Comparison of ENCODE assay signal across 9 mouse cellular contexts in the genomic region with DNA sequence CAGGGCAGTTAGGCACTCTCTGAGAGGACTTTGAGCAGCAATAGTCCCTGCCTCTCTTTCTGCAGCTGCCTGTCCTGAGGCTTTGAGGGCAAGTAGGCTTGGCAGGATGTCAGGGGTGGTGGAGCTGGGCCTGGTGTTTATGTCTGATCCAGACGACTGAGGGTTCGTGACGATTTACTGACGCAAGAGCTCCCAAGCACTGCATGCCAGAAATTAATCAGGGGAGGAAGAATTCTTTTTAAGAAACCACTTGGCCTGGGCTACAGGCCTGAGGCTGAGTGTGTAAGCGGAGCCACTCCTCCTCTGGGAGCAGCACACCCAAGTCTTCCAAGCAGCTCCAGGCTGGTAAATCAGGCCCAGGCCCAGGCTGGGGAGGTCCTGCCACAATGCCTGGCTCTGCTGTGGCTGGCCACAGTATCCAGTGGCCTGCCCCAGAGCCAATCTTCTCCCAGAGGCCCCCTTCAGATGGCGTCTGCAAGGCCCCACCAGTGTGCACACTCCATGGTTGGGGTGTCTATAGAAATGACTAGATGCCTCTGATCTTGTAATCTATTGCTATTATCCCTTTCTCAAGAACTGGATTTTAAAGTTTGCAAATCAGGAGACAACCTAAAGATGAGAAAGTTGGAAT.
DNase-seq lines count a peak whose midpoint lies in the region; ATAC-seq and TF ChIP-seq lines count a peak whose summit lies in the region.
"Had no signal": no experiment of that assay in that cellular context is flagged by ENCODE, and none has a peak within 500 bp of the region (broad histone marks: within the 10 kb centered on the region; RNA-seq: fewer than 3 reads in every experiment).

No protein-coding gene starts in this region.

- no peaks in the 10 kb centered on the region for H3K27me3 ChIP-seq in lung, postnatal 0 days (replicated peaks; ENCODE audit: insufficient read depth, low read length)
- H3K27me3 ChIP-seq: midbrain, embryonic 12.5 days had no signal

- 21% methylated on average over 6 of the region's 6 CpGs for WGBS in lung, postnatal 0 days

- no peak overlapping the region for H3K4me3 ChIP-seq in layer of hippocampus, adult 2 months
- H3K4me3 ChIP-seq in lung, postnatal 0 days (ENCODE audit: low read depth, low read length) = no peak overlapping the region
- H3K4me3 ChIP-seq: midbrain, embryonic 12.5 days had no signal

- TF ChIP-seq EP300 in lung, postnatal 0 days (IDR thresholded peaks at IDR 0.05) = peak; percentile 92

- peak overlapping the region; percentile 57; the same call in 1 of the 2 replicates for H3K27ac ChIP-seq in layer of hippocampus, adult 2 months
- H3K27ac ChIP-seq in lung, postnatal 0 days (ENCODE audit: low read length) = peak overlapping the region; percentile 38
- H3K27ac ChIP-seq: midbrain, embryonic 12.5 days had no signal

- 0 out of 2 replicates have a peak overlapping the region, but pooled peaks have one; percentile 4 for H3K4me2 ChIP-seq in lung, postnatal 0 days (replicated peaks; ENCODE audit: low read depth, low read length)
- H3K4me2 ChIP-seq: midbrain, embryonic 12.5 days had no signal

- H3K36me3 ChIP-seq in lung, postnatal 0 days (ENCODE audit: insufficient read depth, low read length) = no peaks in the 10 kb centered on the region
- H3K36me3 ChIP-seq: midbrain, embryonic 12.5 days had no signal

- no peak overlapping the region for H3K9ac ChIP-seq in lung, postnatal 0 days (replicated peaks; ENCODE audit: low read depth)
- H3K9ac ChIP-seq: midbrain, embryonic 12.5 days had no signal

- intact Hi-C loops in heart, postnatal 25 days (cut with DNase I) = no loop called here

- H3K4me1 ChIP-seq in lung, postnatal 0 days (ENCODE audit: insufficient read depth, low read depth, low read length) = peaks cover 20% of the 10 kb centered on the region; the same call in 1 of the 2 replicates

- no peaks in the 10 kb centered on the region for H3K9me3 ChIP-seq in lung, postnatal 0 days (ENCODE audit: low read length)
- H3K9me3 ChIP-seq: midbrain, embryonic 12.5 days had no signal

- TF ChIP-seq CTCF in layer of hippocampus, adult 2 months (conservative IDR thresholded peaks at IDR 0.05) = no peak
- TF ChIP-seq CTCF in lung, postnatal 0 days (IDR thresholded peaks at IDR 0.05) = no peak

- DNase-seq in 3134 (ENCODE audit: extremely low read depth, insufficient read length, low spot score) = peak; percentile 84
- DNase-seq in Muller cell, postnatal 12 days (ENCODE audit: inconsistent ontology term) = peak; percentile 98
- DNase-seq in forelimb bud, embryonic 11.5 days (ENCODE audit: low read depth, low spot score) = peak; percentile 28
- DNase-seq in heart, postnatal 25 days (ENCODE audit: low spot score) = peak; percentile 75
- DNase-seq in layer of hippocampus, adult 2 months (ENCODE audit: low spot score in 2 of 2) = peak; percentile 41 to 56
- DNase-seq in lung, postnatal 0 days (ENCODE audit: low spot score) = peak; percentile 96
- peak; percentile 15 for DNase-seq in testis, postnatal 14 days (ENCODE audit: low spot score)
- no peak for DNase-seq in cerebellum, adult 8-10 months

- ATAC-seq in lung, postnatal 0 days = peak; percentile 94
